Mouse (Mus musculus): ENCODE measurements around the gene Glis1. TPM values are rescaled to one million over a fixed set of nuclear protein-coding genes. Genes with fewer than 3 reads are reported as not detected.

The Glis1 gene
- polyA plus RNA-seq, 1 experiment: 0.40 TPM

GRCm38 (mm10) chr4:107541821-107542220 lies 107.4 kb downstream of the Glis1 start:
- Histone ChIP-seq H3K36me3 (ENCODE audit: control insufficient read depth, insufficient read depth) (no peaks in the 10 kb centered on the region), H3ac (ENCODE audit: control insufficient read depth, insufficient read length, low read depth) (no peak overlapping the region)
- TF ChIP-seq CTCF (IDR thresholded peaks at IDR 0.05; ENCODE audit: control insufficient read depth, insufficient read depth, insufficient read length) (no peak), MAX (IDR thresholded peaks at IDR 0.05) (no peak), MYOD1 (IDR thresholded peaks at IDR 0.05; ENCODE audit: control insufficient read depth, insufficient read length, low read depth) (no peak), USF1 (IDR thresholded peaks at IDR 0.05; ENCODE audit: low read depth) (no peak), CEBPB (IDR thresholded peaks at IDR 0.05; ENCODE audit: low read depth) (no peak)

GRCm38 (mm10) chr4:107544843-107545242 lies 110.5 kb downstream of the Glis1 start:
- no peak overlapping the region for H3K4me3 ChIP-seq (ENCODE audit: insufficient read depth, poor library complexity, severe bottlenecking)
- no peaks in the 10 kb centered on the region for H3K79me3 ChIP-seq (ENCODE audit: low read depth)
- H3K27me3 ChIP-seq (ENCODE audit: control insufficient read depth, insufficient read depth, insufficient read length): peaks cover 21% of the 10 kb centered on the region
- no peak overlapping the region for H3ac ChIP-seq (ENCODE audit: control insufficient read depth, insufficient read length, low read depth)
- no peaks in the 10 kb centered on the region for H3K36me3 ChIP-seq (ENCODE audit: control insufficient read depth, insufficient read depth)
- H3K79me2 ChIP-seq (ENCODE audit: control insufficient read depth, insufficient read depth): no peaks in the 10 kb centered on the region
- TF ChIP-seq USF1 (IDR thresholded peaks at IDR 0.05; ENCODE audit: low read depth): no peak
- TF ChIP-seq MYOG (IDR thresholded peaks at IDR 0.05; ENCODE audit: control insufficient read depth, extremely low read depth, insufficient read length): no peak
- TF ChIP-seq CEBPB (IDR thresholded peaks at IDR 0.05; ENCODE audit: low read depth): no peak
- no peak for TF ChIP-seq MAX (IDR thresholded peaks at IDR 0.05)
- no peak for TF ChIP-seq CTCF (IDR thresholded peaks at IDR 0.05; ENCODE audit: control insufficient read depth, insufficient read depth, insufficient read length)
- no peak for TF ChIP-seq FOSL1 (IDR thresholded peaks at IDR 0.05; ENCODE audit: insufficient read depth, low read length, poor library complexity, severe bottlenecking)
- no peak for TF ChIP-seq MYOD1 (IDR thresholded peaks at IDR 0.05; ENCODE audit: control insufficient read depth, insufficient read length, low read depth)

More at GRCm38 (mm10) chr4:107541821-107542220, 107.4 kb downstream of the Glis1 start:
- Histone ChIP-seq H3K79me3 (ENCODE audit: low read depth) (no peaks in the 10 kb centered on the region), H3K79me2 (ENCODE audit: control insufficient read depth, insufficient read depth) (no peaks in the 10 kb centered on the region), H3K4me3 (ENCODE audit: insufficient read depth, poor library complexity, severe bottlenecking) (no peak overlapping the region), H3K27me3 (ENCODE audit: control insufficient read depth, insufficient read depth, insufficient read length) (peaks cover 34% of the 10 kb centered on the region)

- H3K79me2 ChIP-seq (ENCODE audit: control insufficient read depth, insufficient read depth): no peaks in the 10 kb centered on the region
- H3K4me3 ChIP-seq (ENCODE audit: insufficient read depth, poor library complexity, severe bottlenecking): no peak overlapping the region
- H3K27me3 ChIP-seq (ENCODE audit: control insufficient read depth, insufficient read depth, insufficient read length): peaks cover 21% of the 10 kb centered on the region
- TF ChIP-seq CTCF (IDR thresholded peaks at IDR 0.05; ENCODE audit: control insufficient read depth, insufficient read depth, insufficient read length) (no peak), MAX (IDR thresholded peaks at IDR 0.05) (no peak)
- H3K79me3 ChIP-seq (ENCODE audit: low read depth): no peaks in the 10 kb centered on the region
- no peak overlapping the region for H3ac ChIP-seq (ENCODE audit: control insufficient read depth, insufficient read length, low read depth)
- H3K36me3 ChIP-seq (ENCODE audit: control insufficient read depth, insufficient read depth): no peaks in the 10 kb centered on the region
Measured at GRCm38 (mm10) chr4:107545726-107546125, 111.3 kb downstream of the Glis1 start.

GRCm38 (mm10) chr4:107546525-107546924 lies 112.1 kb downstream of the Glis1 start:
- no peaks in the 10 kb centered on the region for H3K36me3 ChIP-seq (ENCODE audit: control insufficient read depth, insufficient read depth)
- no peak overlapping the region for H3K4me3 ChIP-seq (ENCODE audit: insufficient read depth, poor library complexity, severe bottlenecking)
- no peak overlapping the region for H3ac ChIP-seq (ENCODE audit: control insufficient read depth, insufficient read length, low read depth)
- H3K79me2 ChIP-seq (ENCODE audit: control insufficient read depth, insufficient read depth): no peaks in the 10 kb centered on the region
- TF ChIP-seq USF1 (IDR thresholded peaks at IDR 0.05; ENCODE audit: low read depth) (no peak), FOSL1 (IDR thresholded peaks at IDR 0.05; ENCODE audit: insufficient read depth, low read length, poor library complexity, severe bottlenecking) (no peak), MAX (IDR thresholded peaks at IDR 0.05) (no peak), CTCF (IDR thresholded peaks at IDR 0.05; ENCODE audit: control insufficient read depth, insufficient read depth, insufficient read length) (no peak), CEBPB (IDR thresholded peaks at IDR 0.05; ENCODE audit: low read depth) (no peak), MYOD1 (IDR thresholded peaks at IDR 0.05; ENCODE audit: control insufficient read depth, insufficient read length, low read depth) (no peak), MYOG (IDR thresholded peaks at IDR 0.05; ENCODE audit: control insufficient read depth, extremely low read depth, insufficient read length) (no peak)
- H3K27me3 ChIP-seq (ENCODE audit: control insufficient read depth, insufficient read depth, insufficient read length): peaks cover 21% of the 10 kb centered on the region
- H3K79me3 ChIP-seq (ENCODE audit: low read depth): no peaks in the 10 kb centered on the region

- Histone ChIP-seq H3K36me3 (ENCODE audit: control insufficient read depth, insufficient read depth) (no peaks in the 10 kb centered on the region), H3K27me3 (ENCODE audit: control insufficient read depth, insufficient read depth, insufficient read length) (peaks cover 14% of the 10 kb centered on the region), H3K79me3 (ENCODE audit: low read depth) (no peaks in the 10 kb centered on the region), H3K4me3 (ENCODE audit: insufficient read depth, poor library complexity, severe bottlenecking) (no peak overlapping the region), H3ac (ENCODE audit: control insufficient read depth, insufficient read length, low read depth) (no peak overlapping the region), H3K79me2 (ENCODE audit: control insufficient read depth, insufficient read depth) (no peaks in the 10 kb centered on the region)
- TF ChIP-seq CTCF (IDR thresholded peaks at IDR 0.05; ENCODE audit: control insufficient read depth, insufficient read depth, insufficient read length): no peak
- TF ChIP-seq FOSL1 (IDR thresholded peaks at IDR 0.05; ENCODE audit: insufficient read depth, low read length, poor library complexity, severe bottlenecking): no peak
- TF ChIP-seq MYOD1 (IDR thresholded peaks at IDR 0.05; ENCODE audit: control insufficient read depth, insufficient read length, low read depth): no peak
- no peak for TF ChIP-seq MYOG (IDR thresholded peaks at IDR 0.05; ENCODE audit: control insufficient read depth, extremely low read depth, insufficient read length)
- no peak for TF ChIP-seq USF1 (IDR thresholded peaks at IDR 0.05; ENCODE audit: low read depth)
- no peak for TF ChIP-seq MAX (IDR thresholded peaks at IDR 0.05)
- no peak for TF ChIP-seq CEBPB (IDR thresholded peaks at IDR 0.05; ENCODE audit: low read depth)
Measured at GRCm38 (mm10) chr4:107550096-107550495, 115.7 kb downstream of the Glis1 start.

- Histone ChIP-seq H3K79me3 (ENCODE audit: low read depth) (no peaks in the 10 kb centered on the region), H3ac (ENCODE audit: control insufficient read depth, insufficient read length, low read depth) (no peak overlapping the region), H3K27me3 (ENCODE audit: control insufficient read depth, insufficient read depth, insufficient read length) (peaks cover 14% of the 10 kb centered on the region), H3K79me2 (ENCODE audit: control insufficient read depth, insufficient read depth) (no peaks in the 10 kb centered on the region), H3K36me3 (ENCODE audit: control insufficient read depth, insufficient read depth) (no peaks in the 10 kb centered on the region), H3K4me3 (ENCODE audit: insufficient read depth, poor library complexity, severe bottlenecking) (no peak overlapping the region)
- TF ChIP-seq FOSL1 (IDR thresholded peaks at IDR 0.05; ENCODE audit: insufficient read depth, low read length, poor library complexity, severe bottlenecking) (no peak), CTCF (IDR thresholded peaks at IDR 0.05; ENCODE audit: control insufficient read depth, insufficient read depth, insufficient read length) (no peak), MYOG (IDR thresholded peaks at IDR 0.05; ENCODE audit: control insufficient read depth, extremely low read depth, insufficient read length) (no peak), USF1 (IDR thresholded peaks at IDR 0.05; ENCODE audit: low read depth) (no peak)
Measured at GRCm38 (mm10) chr4:107550546-107550945, 116.2 kb downstream of the Glis1 start.
